Mouse (Mus musculus) heart, embryonic 14.5 days (tissue): Measurements from ENCODE around the gene G6pc. TPM values are rescaled to one million over a fixed set of nuclear protein-coding genes. Genes with fewer than 3 reads are reported as not detected.
A peak's percentile ranks its signal among the peaks of the same experiment; 100 is the strongest.

Source experiments
- ATAC-seq: fragments of 200-750 bp; cut with Nextera tagmentation; 2 replicates; pipeline ENCODE4 v1.8.0; 2017; ENCODE audit warnings: low read depth, moderate TSS enrichment; ENCODE audit not compliant: insufficient number of reproducible peaks, insufficient read depth, low FRiP score
- H3K27ac ChIP-seq, 2 experiments: fragments of 200-500 bp in 1 of 2; fragments of 300-500 bp in 1 of 2; sonication (generic) in 1 of 2; replicated peaks in 1 of 2; 2 replicates each; pipeline ENCODE4 v1.5.1; 2012 to 2014; ENCODE audit warnings: low read depth in 2 of 2, low read length in 2 of 2, control low read depth in 1 of 2, mild to moderate bottlenecking in 1 of 2, mixed read lengths in 1 of 2; ENCODE audit not compliant: control insufficient read depth in 1 of 2, insufficient read depth in 1 of 2
- H3K27me3 ChIP-seq: fragments of 300-500 bp; sonication (generic); 2 replicates; pipeline ENCODE4 v1.6.1; 2014; ENCODE audit warnings: mild to moderate bottlenecking, low read length, control low read depth; ENCODE audit not compliant: control insufficient read depth, insufficient read depth
- H3K36me3 ChIP-seq: fragments of 300-500 bp; sonication (generic); 2 replicates; pipeline ENCODE4 v1.6.1; 2014; ENCODE audit warnings: mild to moderate bottlenecking, control low read depth, low read length, mixed read lengths; ENCODE audit not compliant: control insufficient read depth, insufficient read depth
- H3K4me1 ChIP-seq, 2 experiments: fragments of 200-500 bp in 1 of 2; fragments of 300-500 bp in 1 of 2; sonication (generic) in 1 of 2; 2 replicates each; pipeline ENCODE4 v1.6.1; 2012 to 2014; ENCODE audit warnings: low read length in 2 of 2, control low read depth in 1 of 2, mixed read lengths in 1 of 2; ENCODE audit not compliant: control insufficient read depth in 2 of 2, insufficient read depth in 2 of 2
- H3K4me2 ChIP-seq: fragments of 300-500 bp; sonication (generic); 2 replicates; pipeline ENCODE4 v1.6.1; 2014; ENCODE audit warnings: mild to moderate bottlenecking, low read length
- H3K4me3 ChIP-seq, 2 experiments: fragments of 200-500 bp in 1 of 2; fragments of 300-500 bp in 1 of 2; sonication (generic) in 1 of 2; 2 replicates each; pipeline ENCODE4 v1.5.1; 2012 to 2014; ENCODE audit warnings: low read length in 2 of 2, mild to moderate bottlenecking in 2 of 2, control low read depth in 1 of 2, low read depth in 1 of 2, moderate library complexity in 1 of 2; ENCODE audit not compliant: control insufficient read depth in 1 of 2, insufficient read depth in 1 of 2
- H3K9ac ChIP-seq: fragments of 300-500 bp; sonication (generic); 2 replicates; pipeline ENCODE4 v1.6.1; 2014; ENCODE audit warnings: mild to moderate bottlenecking, low read length
- H3K9me3 ChIP-seq: fragments of 300-500 bp; sonication (generic); 2 replicates; pipeline ENCODE4 v1.6.1; 2016; ENCODE audit warnings: low read length, control low read depth; ENCODE audit not compliant: control insufficient read depth
- WGBS: fragments of 180-500 bp; shearing (Covaris S2); extraction: QIAGEN DNeasy Blood & Tissue Kit; methylation state at CpG from one replicate; pipeline ENCODE4 v1.1.7; 2014; 5-methylcytosine and 5-hydroxymethylcytosine counted together
- polyA plus RNA-seq: library from polyadenylated mRNA; unstranded; fragments of >200 nt; fragmentation: Nextera tagmentation; extraction: Ambion mirVana; gene quantifications from 2 replicates; pipeline ENCODE4 v1.2.1, GENCODE M21; 2014

G6pc gene
- polyA plus RNA-seq, 1 experiment from 2014 or later: not detected

GRCm38 (mm10) chr11:101355916-101356315 is 11.4 kb upstream of the G6pc start:
- H3K9me3 ChIP-seq: no peaks in the 10 kb centered on the region
- H3K9ac ChIP-seq: no peak overlapping the region
- H3K4me2 ChIP-seq: no peak overlapping the region
- peaks cover 12 to 14% of the 10 kb centered on the region in 2 experiments for H3K4me1 ChIP-seq
- ATAC-seq: no peak
- no peaks in the 10 kb centered on the region for H3K27me3 ChIP-seq
- H3K36me3 ChIP-seq: no peaks in the 10 kb centered on the region
- 87% methylated on average over 2 of the region's 2 CpGs for WGBS
- H3K4me3 ChIP-seq: no peak overlapping the region
- H3K27ac ChIP-seq: no peak overlapping the region

- no peak for ATAC-seq
- peaks cover 16 to 18% of the 10 kb centered on the region in 2 experiments for H3K4me1 ChIP-seq
- no peak overlapping the region for H3K9ac ChIP-seq
- H3K36me3 ChIP-seq: no peaks in the 10 kb centered on the region
- 72% methylated on average over 3 of the region's 3 CpGs for WGBS
- no peak overlapping the region for H3K4me2 ChIP-seq
- no peak overlapping the region for H3K4me3 ChIP-seq
- no peaks in the 10 kb centered on the region for H3K27me3 ChIP-seq
- H3K27ac ChIP-seq: no peak overlapping the region
- H3K9me3 ChIP-seq: no peaks in the 10 kb centered on the region
Observed at GRCm38 (mm10) chr11:101357505-101358182, 9.7 kb upstream of the G6pc start.

- no peak overlapping the region for H3K4me2 ChIP-seq
- WGBS: 49% methylated on average over 9 of the region's 9 CpGs
- no peaks in the 10 kb centered on the region for H3K27me3 ChIP-seq
- H3K27ac ChIP-seq: peak overlapping the region; percentile 43 to 55
- no peak for ATAC-seq
- no peaks in the 10 kb centered on the region for H3K36me3 ChIP-seq
- H3K4me3 ChIP-seq: no peak overlapping the region
- H3K9ac ChIP-seq: no peak overlapping the region
- no peaks in the 10 kb centered on the region for H3K9me3 ChIP-seq
- peaks cover 19 to 23% of the 10 kb centered on the region in 2 experiments for H3K4me1 ChIP-seq
Observed at GRCm38 (mm10) chr11:101359776-101360175, 7.6 kb upstream of the G6pc start.

- H3K4me1 ChIP-seq: peaks cover 19 to 23% of the 10 kb centered on the region in 2 experiments
- no peaks in the 10 kb centered on the region for H3K36me3 ChIP-seq
- no peaks in the 10 kb centered on the region for H3K9me3 ChIP-seq
- no peak overlapping the region for H3K4me2 ChIP-seq
- H3K9ac ChIP-seq: no peak overlapping the region; the same call in 1 of the 2 replicates
- 36% methylated on average over 3 of the region's 3 CpGs for WGBS
- H3K27ac ChIP-seq: peak overlapping the region; percentile 43 to 55
- no peaks in the 10 kb centered on the region for H3K27me3 ChIP-seq
- no peak overlapping the region for H3K4me3 ChIP-seq
- 0 out of 2 replicates have a peak, but pooled peaks have one; percentile 17 for ATAC-seq
Observed at GRCm38 (mm10) chr11:101360651-101361113, 6.7 kb upstream of the G6pc start.

GRCm38 (mm10) chr11:101364531-101364931 is 2.8 kb upstream of the G6pc start:
- no peak overlapping the region for H3K27ac ChIP-seq
- H3K27me3 ChIP-seq: no peaks in the 10 kb centered on the region
- H3K4me2 ChIP-seq: no peak overlapping the region
- H3K4me1 ChIP-seq: peaks cover 18 to 23% of the 10 kb centered on the region in 2 experiments
- WGBS: 1% methylated on average over 5 of the region's 5 CpGs
- H3K9ac ChIP-seq: no peak overlapping the region
- ATAC-seq: no peak
- no peaks in the 10 kb centered on the region for H3K36me3 ChIP-seq
- H3K4me3 ChIP-seq: no peak overlapping the region
- H3K9me3 ChIP-seq: no peaks in the 10 kb centered on the region

- Histone ChIP-seq H3K27me3 (no peaks in the 10 kb centered on the region), H3K9ac (no peak overlapping the region), H3K36me3 (no peaks in the 10 kb centered on the region), H3K4me3 (no peak overlapping the region), H3K4me2 (no peak overlapping the region), H3K9me3 (no peaks in the 10 kb centered on the region), H3K4me1 (no peaks in the 10 kb centered on the region), H3K27ac (no peak overlapping the region)
- 64% methylated on average over 5 of the region's 5 CpGs for WGBS
- ATAC-seq: no peak
Observed at GRCm38 (mm10) chr11:101370141-101370540, 2.8 kb downstream of the G6pc start.

GRCm38 (mm10) chr11:101374421-101374938 is 7.1 kb downstream of the G6pc start:
- Histone ChIP-seq H3K4me2 (no peak overlapping the region), H3K27ac (no peak overlapping the region), H3K9me3 (no peaks in the 10 kb centered on the region), H3K4me3 (no peak overlapping the region), H3K4me1 (no peaks in the 10 kb centered on the region), H3K36me3 (no peaks in the 10 kb centered on the region), H3K27me3 (no peaks in the 10 kb centered on the region), H3K9ac (no peak overlapping the region)
- WGBS: 64% methylated on average over 7 of the region's 7 CpGs
- ATAC-seq: no peak
